Mouse (Mus musculus) urinary bladder, postnatal 36 days (tissue): ENCODE measurements around the gene Epb41.

Source experiments
- DNase-seq, 2 experiments: peaks; one replicate each; pipeline ENCODE4 v3.0.0; 2022; ENCODE audit warnings: low spot score in 2 of 2, mixed read lengths in 1 of 2

Gene Epb41

DNA sequence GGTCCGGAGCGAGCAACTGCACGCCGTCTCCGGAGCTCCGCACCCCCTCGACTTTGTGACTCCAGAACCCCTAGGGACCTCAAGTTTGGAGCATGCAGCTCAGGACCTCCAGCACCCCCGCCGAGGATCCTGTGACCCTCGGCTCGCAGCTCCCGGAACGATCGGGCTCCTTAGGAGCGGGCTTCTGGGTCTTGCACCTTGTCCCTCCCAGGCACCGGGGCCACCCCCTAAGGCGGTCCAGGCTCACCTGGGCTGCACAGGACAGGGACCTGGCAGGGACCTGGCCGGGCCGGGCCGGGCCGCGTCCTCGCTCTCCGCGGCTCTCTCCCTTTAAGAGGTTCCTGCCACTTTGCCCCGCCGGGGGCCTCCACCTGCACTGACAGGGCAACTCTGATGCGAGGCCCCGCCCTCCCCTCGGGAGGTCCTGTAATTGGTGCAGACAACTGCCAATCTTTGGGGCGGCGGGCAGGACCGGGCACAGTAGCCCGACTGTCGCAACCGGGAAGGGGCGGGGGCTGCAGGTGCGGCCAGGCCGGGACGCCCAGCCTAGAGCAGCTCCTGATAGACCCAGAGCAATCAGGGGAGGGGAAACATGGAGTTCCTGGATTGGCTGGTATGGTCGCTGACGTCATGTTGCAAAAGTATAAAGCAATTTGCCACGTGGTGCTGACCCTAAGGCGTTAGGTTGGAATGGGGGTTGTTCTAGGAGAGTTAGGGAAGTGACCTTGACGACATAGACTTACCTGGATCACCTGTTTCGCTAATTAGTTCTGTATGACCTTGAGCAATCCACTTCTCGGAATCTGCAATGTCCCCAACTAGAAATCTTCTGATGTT is at the start of gene Epb41:
TSS of gene Epb41 (minus strand) at position 389 of the 837 bp plus-strand sequence.
- DNase-seq, result peak; percentile 99

- no peak for DNase-seq
Measured at GRCm38 (mm10) chr4:132123166-132123565, 48.0 kb upstream of the Epb41 start.

DNA sequence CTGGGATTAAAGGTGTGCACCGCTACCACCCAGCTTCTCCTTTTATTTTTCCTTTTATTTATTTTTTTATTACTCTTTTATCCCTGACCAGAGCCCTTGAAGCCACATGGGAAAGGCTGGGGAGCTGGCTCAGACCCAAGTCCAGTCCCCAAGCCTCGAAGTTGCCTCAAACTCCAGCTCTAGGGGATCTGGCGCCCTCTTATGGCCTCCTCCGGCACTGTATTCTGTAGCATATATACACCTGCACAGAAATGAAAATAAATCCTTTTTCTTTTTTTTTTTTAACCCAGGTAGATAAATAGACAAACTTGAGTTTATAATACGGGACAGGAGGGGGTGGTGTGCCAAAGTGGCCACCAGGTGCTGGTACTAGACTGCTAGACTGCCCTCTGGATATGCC is 46.6 kb upstream of the Epb41 start:
- no peak for DNase-seq

DNA sequence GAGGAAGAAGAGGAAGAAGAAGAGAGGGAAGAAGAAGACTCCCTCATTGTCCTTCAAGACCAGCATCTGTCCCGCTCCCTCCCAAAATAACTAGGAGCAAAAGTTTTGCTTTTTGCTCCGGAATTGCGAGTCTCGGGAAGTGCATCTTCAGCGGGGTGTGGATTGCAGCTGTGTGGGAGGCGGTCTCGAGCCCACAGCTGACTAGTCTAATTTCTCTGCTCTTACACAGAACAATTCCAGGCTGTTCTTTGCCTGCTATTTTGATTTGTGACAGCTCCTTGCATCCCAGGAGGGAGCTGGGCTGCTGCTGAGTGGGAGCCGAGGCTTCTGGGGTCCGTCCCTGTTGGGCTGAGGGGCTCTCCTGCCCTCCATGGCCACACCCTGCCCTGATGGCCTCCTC is 44.4 kb upstream of the Epb41 start:
- no peak for DNase-seq

GRCm38 (mm10) chr4:132116315-132116714 is 41.2 kb upstream of the Epb41 start:
- no peak for DNase-seq

GRCm38 (mm10) chr4:132113411-132114095 is 38.4 kb upstream of the Epb41 start:
- peak in 1 of 2 experiments; percentile 4 for DNase-seq

DNA sequence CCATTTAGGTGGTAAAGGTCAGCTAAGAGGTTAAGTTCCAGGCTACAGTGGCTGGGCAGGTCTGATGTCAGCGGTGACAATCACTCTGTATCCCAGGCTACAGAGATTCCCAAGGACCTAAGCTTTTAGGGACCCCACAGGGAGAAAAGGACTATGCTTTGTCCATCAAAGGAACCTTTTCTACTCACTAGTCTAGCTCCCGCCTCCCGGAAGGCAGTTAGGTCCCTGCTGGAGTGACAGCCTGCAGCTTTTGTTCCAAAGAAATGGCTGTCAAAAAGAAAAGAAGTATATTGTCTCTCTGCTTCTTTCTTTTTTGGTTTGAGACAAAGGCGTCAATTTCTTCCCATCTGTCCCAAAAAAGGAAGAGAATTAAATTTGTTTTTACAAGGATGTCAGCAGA is 36.1 kb upstream of the Epb41 start:
- DNase-seq, result no peak

DNA sequence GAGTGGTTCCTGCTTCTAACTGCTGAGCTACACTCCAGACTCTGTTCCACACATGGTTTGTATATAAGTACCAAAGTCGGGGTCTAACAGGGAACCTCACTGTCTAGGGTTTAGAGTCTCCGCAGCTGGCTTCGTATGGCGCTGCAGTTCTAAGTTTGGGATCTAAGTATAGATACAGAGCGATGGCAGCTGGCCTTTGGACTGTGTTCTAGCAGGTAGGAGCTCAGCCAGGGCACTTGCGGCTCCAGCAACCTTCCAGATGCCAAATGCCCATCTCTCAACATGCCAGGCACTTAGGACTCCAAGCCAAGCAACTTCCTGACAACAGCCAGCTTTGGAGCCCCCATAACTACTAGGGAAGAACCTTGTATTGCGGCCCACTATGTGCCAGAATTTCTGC is 33.1 kb upstream of the Epb41 start:
- no peak for DNase-seq

GRCm38 (mm10) chr4:132101152-132101551 is 26.0 kb upstream of the Epb41 start:
- DNase-seq, result no peak

- no peak for DNase-seq
Measured at GRCm38 (mm10) chr4:132099548-132099947, 24.4 kb upstream of the Epb41 start.

DNA sequence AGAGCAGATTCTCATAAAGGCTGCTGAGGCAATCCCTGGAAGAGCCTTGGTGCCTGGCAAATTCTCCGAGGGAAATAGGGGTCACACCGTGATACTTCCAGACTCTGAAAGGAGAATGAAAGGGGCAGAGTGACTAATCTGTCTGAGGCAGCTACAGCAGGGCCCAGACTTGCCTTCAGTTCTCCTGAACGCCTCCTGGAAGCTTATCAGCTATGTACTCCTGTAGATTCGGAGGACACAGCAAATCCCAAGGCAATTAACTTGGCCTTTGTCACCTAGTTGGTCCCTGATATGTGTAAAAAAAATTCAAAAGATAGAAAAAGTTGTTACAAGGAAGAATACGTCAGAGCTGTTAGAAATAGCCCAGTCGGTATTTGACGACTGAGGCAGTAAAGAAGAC is 19.9 kb upstream of the Epb41 start:
- DNase-seq, result no peak

DNA sequence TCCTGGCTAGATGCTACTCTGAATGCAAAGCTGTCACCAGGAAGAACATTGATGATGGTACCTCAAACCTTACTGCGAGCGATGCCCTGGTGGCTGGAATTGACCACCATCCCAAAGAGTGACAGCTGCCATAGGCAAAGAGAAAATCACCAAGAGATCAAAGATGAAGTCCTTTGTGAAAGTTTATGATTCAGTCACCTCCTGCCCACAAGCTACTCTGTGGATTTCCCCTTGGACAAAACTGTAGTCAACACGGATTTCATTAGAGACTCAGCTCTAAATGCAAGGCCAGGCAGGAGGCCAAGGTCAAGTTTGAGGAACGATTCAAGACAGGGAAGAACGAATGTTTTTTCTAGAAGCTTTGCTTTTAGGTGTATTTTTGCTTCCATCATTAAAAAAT is 18.8 kb upstream of the Epb41 start:
- no peak for DNase-seq

DNA sequence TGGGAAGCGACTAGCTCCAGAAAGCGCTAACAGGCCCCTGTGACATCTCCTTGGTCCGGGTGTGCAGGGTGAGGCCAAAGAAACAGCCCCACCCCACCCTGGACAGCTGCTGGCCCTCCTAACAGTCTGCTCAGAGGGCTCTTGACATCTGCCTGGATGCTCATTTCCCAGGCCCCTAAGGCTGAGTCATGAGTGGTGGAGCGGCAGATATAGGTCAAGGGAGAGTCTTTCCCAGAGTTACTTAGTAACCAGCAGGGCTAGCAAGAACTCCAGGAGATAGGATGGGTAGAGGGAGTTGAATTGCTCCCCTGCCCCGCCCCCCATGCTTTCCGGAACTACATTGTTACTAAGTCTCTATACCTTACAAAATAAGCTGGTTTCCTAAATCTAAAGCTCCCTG is 18.0 kb upstream of the Epb41 start:
- no peak for DNase-seq

GRCm38 (mm10) chr4:132088921-132089320 is 13.8 kb upstream of the Epb41 start:
- DNase-seq, result peak in 1 of 2 experiments; percentile 48

DNA sequence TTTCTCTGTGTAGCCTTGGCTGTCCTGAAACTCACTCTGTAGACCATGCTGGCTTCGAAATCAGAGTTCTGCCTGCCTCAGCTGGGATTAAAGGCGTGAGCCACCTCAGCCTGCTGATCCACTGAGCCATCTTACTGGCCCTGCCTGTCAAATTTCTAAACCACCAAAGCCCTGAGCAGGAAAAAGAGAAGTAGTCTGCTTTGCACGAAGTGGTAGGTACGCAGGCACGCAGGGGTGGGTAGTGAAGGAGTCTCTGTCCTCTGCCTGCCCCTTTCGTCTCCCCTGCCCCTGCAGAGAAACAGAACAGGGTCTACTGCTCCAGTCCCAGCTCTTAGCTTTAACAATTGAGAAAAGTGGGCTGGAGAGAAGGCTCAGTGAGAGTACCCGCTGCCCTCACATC is 10.0 kb upstream of the Epb41 start:
- DNase-seq, result no peak

DNA sequence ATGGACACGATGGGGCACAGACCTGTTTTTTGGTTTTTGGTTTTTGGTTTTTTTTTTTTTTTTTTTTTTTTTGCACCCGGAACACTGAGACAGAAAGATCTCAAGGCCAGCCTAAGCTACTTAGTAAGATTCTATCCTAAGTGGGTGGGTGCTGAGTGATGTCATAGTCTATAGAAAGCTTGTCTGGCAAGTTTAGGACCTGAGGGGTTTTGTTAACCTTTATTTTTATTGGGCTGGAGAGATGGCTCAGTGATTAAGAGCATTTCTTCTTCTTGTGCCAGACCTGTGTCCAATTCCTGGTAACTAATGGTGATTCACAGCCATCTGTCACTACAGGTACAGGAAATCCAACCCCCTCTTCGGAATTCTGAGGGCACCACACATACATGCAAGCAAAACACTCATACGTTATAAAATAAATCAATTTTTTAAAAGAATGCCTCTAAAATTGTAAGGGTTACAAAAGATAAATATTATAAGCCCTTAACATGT is 5.4 kb upstream of the Epb41 start:
- DNase-seq, result no peak

- DNase-seq, result peak; percentile 64 to 72
Measured at GRCm38 (mm10) chr4:132079555-132080275, 4.6 kb upstream of the Epb41 start.

GRCm38 (mm10) chr4:132078296-132078714 is 3.2 kb upstream of the Epb41 start:
- peak in 1 of 2 experiments; percentile 47 for DNase-seq

GRCm38 (mm10) chr4:132077445-132077844 is 2.3 kb upstream of the Epb41 start:
- DNase-seq, result no peak

GRCm38 (mm10) chr4:132076480-132077405 is 1.6 kb upstream of the Epb41 start:
- DNase-seq, result peak; percentile 59 to 78

GRCm38 (mm10) chr4:132075796-132076195 is 675 bp upstream of the Epb41 start:
- no peak for DNase-seq
